Mouse (Mus musculus): Measurements from ENCODE around the gene Il10.
"Not testable (repeated sequence)": the region's sequence is repeated elsewhere in the genome, so short reads cannot be mapped to it uniquely, and the experiment has no call there.

Gene Il10

GRCm38 (mm10) chr1:131015879-131016278, 3.8 kb upstream of the Il10 start:
- DNase-seq (ENCODE audit: low read depth, low spot score), result no peak

- DNase-seq (ENCODE audit: low read depth, low spot score), result no peak
Measured at GRCm38 (mm10) chr1:131020425-131021310, 1.0 kb downstream of the Il10 start.

GRCm38 (mm10) chr1:131021438-131021837, 1.8 kb downstream of the Il10 start:
- DNase-seq (ENCODE audit: low read depth, low spot score), result no peak

- DNase-seq (ENCODE audit: low read depth, low spot score), result no peak
Measured at GRCm38 (mm10) chr1:131021900-131022590, 2.4 kb downstream of the Il10 start.

- DNase-seq (ENCODE audit: low read depth, low spot score), result no peak
Measured at GRCm38 (mm10) chr1:131022591-131023249, 3.1 kb downstream of the Il10 start.

GRCm38 (mm10) chr1:131023250-131023858, 3.7 kb downstream of the Il10 start:
- DNase-seq (ENCODE audit: low read depth, low spot score), result not testable (repeated sequence)

- DNase-seq (ENCODE audit: low read depth, low spot score), result no peak
Measured at GRCm38 (mm10) chr1:131024900-131025842, 5.5 kb downstream of the Il10 start.

DNA sequence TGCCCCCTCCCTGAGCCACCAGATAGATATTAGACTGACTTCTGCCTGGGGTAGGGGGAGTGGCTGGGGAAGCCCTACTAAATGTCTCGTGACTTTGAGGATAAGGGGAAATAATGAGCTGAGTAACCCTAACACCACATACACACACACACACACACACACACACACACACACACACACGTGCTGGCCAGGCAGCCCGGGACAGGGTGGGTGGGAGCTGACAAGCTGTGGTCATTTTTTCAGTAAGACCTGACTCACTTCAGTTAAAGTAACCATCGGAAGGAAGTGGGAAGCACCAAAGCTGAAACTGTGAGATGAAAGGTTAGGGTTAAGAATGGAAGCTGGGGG, 6.2 kb downstream of the Il10 start:
- no peak for DNase-seq (ENCODE audit: low read depth, low spot score)

- no peak for DNase-seq (ENCODE audit: low read depth, low spot score)
Measured at GRCm38 (mm10) chr1:131029215-131029614, 9.6 kb downstream of the Il10 start.

- no peak for DNase-seq (ENCODE audit: low read depth, low spot score)
Measured at GRCm38 (mm10) chr1:131030261-131030660, 10.6 kb downstream of the Il10 start.

DNA sequence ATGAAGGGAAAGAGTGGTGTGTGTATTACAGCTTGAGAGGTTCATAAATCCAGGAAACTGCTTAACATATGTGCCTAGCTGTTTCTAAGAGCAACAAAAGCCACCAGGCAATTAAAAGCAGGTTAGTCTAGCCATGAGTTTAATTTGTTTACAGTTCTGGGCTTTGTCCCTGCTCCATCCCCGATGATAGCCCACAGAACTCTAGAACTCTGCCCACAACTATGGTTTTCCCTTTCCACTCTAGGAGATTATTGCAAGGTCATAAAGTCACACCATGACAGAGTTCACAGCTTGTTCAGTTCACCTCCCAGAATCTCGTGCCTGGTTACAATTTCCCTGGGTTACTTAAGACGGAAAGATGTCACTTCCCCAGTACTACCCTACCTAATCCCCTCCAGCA, 11.6 kb downstream of the Il10 start:
- DNase-seq (ENCODE audit: low read depth, low spot score), result peak; percentile 6

- no peak for DNase-seq (ENCODE audit: low read depth, low spot score)
Measured at GRCm38 (mm10) chr1:131038001-131038400, 18.4 kb downstream of the Il10 start.

DNA sequence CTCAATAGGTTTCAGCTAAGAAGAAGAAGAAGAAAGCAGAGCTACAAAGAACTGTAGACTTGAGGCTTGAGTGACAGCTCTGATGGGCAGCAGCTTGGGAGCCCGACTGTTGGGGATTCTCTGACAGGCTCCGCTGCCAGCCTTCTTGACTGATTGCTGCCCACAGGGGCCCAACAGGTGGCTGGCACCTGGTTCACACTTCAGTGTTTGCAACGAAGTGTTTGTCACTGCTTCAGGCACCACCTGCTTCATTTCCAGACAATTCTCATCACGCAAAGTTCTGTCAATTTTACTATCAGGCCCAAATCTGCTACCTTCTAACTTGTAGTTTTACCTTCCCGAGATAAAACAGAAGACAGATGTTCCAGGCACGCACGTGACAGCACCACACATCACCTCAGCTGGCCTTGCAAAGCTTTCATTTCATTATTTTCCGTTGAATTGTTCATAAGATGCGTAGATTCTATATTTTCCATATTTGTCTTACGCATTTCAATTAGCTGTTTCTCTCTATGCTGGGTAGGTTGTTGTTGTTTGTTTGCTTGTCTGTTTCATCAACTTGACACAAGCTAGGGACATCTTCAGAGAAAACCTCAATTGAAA, 18.9 kb downstream of the Il10 start:
- DNase-seq (ENCODE audit: low read depth, low spot score), result no peak

DNA sequence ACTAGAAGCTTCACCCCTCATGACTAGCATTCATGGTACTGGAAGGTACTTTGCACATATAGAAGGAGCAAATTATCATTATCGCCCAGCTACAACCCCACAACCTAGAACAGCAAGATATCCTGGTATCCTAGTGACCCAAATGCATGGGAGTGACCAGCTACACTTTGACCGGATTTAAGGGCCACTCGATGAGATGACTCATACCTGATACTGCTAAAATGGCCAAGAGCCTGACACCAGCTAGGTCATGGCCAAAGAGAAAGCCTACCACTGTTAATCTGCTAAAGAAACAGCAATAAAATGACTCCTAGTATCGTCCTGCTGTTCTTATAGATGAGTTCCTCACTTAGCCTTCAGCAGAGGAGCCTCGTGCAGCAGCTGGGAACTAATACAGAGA, 19.8 kb downstream of the Il10 start:
- DNase-seq (ENCODE audit: low read depth, low spot score), result no peak

- DNase-seq (ENCODE audit: low read depth, low spot score), result no peak
Measured at GRCm38 (mm10) chr1:131042263-131042662, 22.6 kb downstream of the Il10 start.

GRCm38 (mm10) chr1:131042721-131043120, 23.1 kb downstream of the Il10 start:
- DNase-seq (ENCODE audit: low read depth, low spot score), result no peak

- no peak for DNase-seq (ENCODE audit: low read depth, low spot score)
Measured at GRCm38 (mm10) chr1:131043636-131044035, 24.0 kb downstream of the Il10 start.

DNA sequence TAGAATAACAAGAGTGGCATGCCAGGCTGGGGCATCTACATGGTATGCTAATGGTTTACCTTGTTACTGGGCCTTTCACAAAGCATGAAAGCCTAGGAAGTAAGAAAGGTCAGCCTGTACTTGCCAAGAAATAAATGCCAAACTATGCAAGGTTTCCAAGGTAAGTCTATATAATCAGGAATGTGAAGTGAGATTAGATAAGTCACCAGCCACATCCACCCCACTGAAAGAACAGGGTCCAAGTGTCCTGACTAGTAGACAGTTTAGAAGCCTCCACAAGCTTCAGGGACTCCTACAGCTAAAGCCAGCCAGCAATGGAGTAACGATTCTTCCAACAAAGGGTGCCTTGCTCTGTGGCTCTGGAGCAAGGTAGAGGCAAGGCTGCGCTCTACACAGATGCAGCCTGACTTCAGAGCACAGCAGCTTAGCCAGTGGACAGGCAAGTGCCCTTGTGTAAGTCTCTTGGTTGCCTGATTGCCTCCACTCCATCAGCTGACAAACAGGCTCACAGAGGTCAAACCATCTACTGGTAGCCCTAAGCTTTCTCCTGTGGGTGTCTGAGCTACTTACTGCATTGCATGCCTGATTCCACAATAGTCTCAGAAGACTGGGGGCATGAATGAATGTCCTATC, 26.2 kb downstream of the Il10 start:
- no peak for DNase-seq (ENCODE audit: low read depth, low spot score)

DNA sequence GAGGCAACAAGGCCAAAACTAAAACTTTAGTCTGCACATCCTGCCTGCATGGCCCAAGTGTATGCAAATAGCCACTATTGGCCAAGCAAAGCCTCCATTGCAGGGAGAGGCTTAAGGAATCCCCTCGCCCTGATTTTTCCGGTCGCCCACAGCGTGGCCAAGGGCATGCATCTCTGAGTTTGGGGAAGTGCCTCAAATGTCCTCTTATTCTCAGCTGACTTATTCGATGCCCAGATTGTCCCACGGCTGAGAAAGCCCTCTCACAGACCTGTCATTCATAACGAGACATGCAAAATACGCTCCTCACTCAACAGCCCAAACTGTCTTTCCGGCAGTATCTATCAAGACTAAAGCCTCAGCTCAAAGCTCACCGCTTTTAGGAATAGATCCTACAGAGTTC, 27.0 kb downstream of the Il10 start:
- DNase-seq (ENCODE audit: low read depth, low spot score), result no peak

Measured in retina, adult 2 months (tissue).